Mouse (Mus musculus): ENCODE results near the gene Clint1. TPM values are rescaled to one million over a fixed set of nuclear protein-coding genes. Genes with fewer than 3 reads are reported as not detected.

Clint1 gene
- polyA plus RNA-seq, 2 experiments: 77.3 to 102 TPM

DNA sequence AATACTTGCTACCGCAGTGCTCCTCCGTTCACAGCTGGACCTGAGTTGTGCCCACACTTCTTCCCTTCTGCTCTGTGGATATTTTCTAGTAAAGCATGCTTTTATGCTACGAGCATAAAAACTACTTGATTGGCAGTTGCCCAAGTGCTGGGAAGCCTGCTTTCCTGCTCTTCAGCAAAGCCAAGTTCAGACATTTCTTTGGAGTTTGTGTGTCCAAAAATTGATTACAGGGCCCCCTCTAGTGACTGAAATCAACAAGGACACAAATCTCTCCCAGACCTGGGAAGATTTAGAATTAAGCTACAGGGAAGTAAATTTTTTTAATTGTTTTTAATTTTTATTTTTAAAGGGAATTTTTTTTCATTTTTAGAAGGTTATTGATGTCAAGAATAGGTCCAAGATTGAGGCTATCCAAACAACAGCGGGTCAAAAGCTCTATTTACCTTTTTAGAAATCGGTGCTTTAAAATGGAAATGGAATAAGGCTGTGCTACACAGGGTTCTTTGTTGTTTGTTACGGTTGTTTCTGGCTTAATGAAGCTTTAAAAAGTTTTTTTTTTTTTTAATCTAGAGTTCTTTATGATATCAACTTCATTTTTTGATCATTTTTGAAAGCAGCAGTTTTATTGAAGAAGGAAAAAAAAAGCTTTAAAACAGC, 29.3 kb downstream of the Clint1 start:
- DNase-seq (ENCODE audit: low spot score) (peak; percentile 84), ATAC-seq (ENCODE audit: low FRiP score, low read depth) (peak; percentile 60)
- Histone ChIP-seq H3K4me2 (replicated peaks; ENCODE audit: low read depth, low read length, severe bottlenecking) (no peak overlapping the region; the same call in 1 of the 2 replicates), H3K27ac (replicated peaks; ENCODE audit: low read depth, low read length) (no peak overlapping the region; the same call in 1 of the 2 replicates), H3K27me3 (ENCODE audit: control insufficient read depth, insufficient read depth, low read length) (no peaks in the 10 kb centered on the region), H3K9ac (ENCODE audit: low read depth, low read length, severe bottlenecking) (no peak overlapping the region), H3K4me3 (replicated peaks; ENCODE audit: low read length) (no peak overlapping the region), H3K9me3 (ENCODE audit: control insufficient read depth, low read length) (no peaks in the 10 kb centered on the region), H3K36me3 (ENCODE audit: control insufficient read depth, insufficient read depth, low read length) (peaks cover 15% of the 10 kb centered on the region), H3K4me1 (ENCODE audit: control insufficient read depth, insufficient read depth, low read length) (peaks cover 31% of the 10 kb centered on the region)
- 22% methylated on average over 6 of the region's 6 CpGs for WGBS
- TF ChIP-seq POLR2A (IDR thresholded peaks at IDR 0.05; ENCODE audit: borderline replicate concordance, extremely low read depth, insufficient read depth, insufficient read length): no peak

DNA sequence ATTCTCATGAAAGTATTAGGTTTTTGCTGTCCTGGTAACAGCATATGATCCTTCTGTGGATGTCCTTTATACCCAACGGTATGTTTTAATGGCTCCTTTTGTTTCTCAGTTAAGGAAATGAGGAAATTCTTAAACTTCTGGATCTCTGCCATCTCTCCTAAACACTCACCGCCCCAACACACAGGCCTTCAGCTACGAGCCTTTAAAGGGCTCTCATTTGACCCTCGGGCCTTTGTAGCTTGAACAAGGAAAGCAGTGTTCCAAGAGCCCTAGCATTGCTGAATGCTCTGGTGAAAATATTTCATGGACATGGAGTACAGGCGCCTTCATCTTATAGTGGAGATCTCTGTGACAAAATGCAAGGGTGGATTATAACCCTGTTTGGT, 29.8 kb downstream of the Clint1 start:
- H3K9ac ChIP-seq (ENCODE audit: low read depth, low read length, severe bottlenecking): no peak overlapping the region
- peak; percentile 87 for DNase-seq (ENCODE audit: low spot score)
- no peaks in the 10 kb centered on the region for H3K9me3 ChIP-seq (ENCODE audit: control insufficient read depth, low read length)
- peak overlapping the region; percentile 21; the same call in 1 of the 2 replicates for H3K27ac ChIP-seq (replicated peaks; ENCODE audit: low read depth, low read length)
- 22% methylated on average over 5 of the region's 5 CpGs for WGBS
- peak; percentile 74 for ATAC-seq (ENCODE audit: low FRiP score, low read depth)
- H3K27me3 ChIP-seq (ENCODE audit: control insufficient read depth, insufficient read depth, low read length): no peaks in the 10 kb centered on the region
- H3K4me3 ChIP-seq (replicated peaks; ENCODE audit: low read length): no peak overlapping the region
- TF ChIP-seq POLR2A (IDR thresholded peaks at IDR 0.05; ENCODE audit: borderline replicate concordance, extremely low read depth, insufficient read depth, insufficient read length): no peak
- H3K4me2 ChIP-seq (replicated peaks; ENCODE audit: low read depth, low read length, severe bottlenecking): no peak overlapping the region
- peaks cover 20% of the 10 kb centered on the region for H3K36me3 ChIP-seq (ENCODE audit: control insufficient read depth, insufficient read depth, low read length)
- peaks cover 34% of the 10 kb centered on the region for H3K4me1 ChIP-seq (ENCODE audit: control insufficient read depth, insufficient read depth, low read length)

DNA sequence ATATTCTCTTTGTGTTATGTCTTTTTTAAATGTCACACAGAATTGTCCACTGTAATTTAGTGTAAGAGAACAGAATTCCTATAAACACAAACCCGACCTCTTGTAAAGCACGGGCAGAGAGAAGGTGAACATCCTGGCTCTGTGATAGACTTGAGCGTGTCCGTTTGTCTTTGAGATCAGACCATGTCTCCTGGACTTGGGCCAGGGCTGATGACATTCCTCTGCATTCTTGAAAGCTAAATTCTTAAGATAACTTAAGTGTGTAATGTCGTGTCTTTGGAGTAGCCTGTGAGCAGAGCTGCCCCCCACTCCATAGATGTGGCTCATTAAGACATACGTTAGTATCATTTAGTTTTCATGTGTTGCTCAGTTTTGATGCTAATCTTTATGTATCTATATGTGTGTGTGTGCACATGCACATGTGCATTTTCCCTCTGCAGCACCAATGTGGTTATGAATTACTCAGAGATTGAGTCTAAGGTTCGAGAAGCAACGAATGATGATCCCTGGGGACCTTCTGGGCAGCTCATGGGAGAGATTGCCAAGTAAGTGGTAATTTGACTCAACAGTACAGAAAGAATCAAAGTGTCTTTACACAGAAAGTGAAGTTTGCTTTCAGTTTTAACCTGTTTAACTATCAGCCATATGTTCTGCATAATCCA, 31.6 kb downstream of the Clint1 start:
- WGBS: 46% methylated on average over 8 of the region's 8 CpGs
- Histone ChIP-seq H3K4me2 (replicated peaks; ENCODE audit: low read depth, low read length, severe bottlenecking) (no peak overlapping the region), H3K4me1 (ENCODE audit: control insufficient read depth, insufficient read depth, low read length) (peaks cover 33% of the 10 kb centered on the region), H3K27ac (replicated peaks; ENCODE audit: low read depth, low read length) (no peak overlapping the region), H3K27me3 (ENCODE audit: control insufficient read depth, insufficient read depth, low read length) (no peaks in the 10 kb centered on the region), H3K4me3 (replicated peaks; ENCODE audit: low read length) (no peak overlapping the region), H3K9ac (ENCODE audit: low read depth, low read length, severe bottlenecking) (no peak overlapping the region), H3K36me3 (ENCODE audit: control insufficient read depth, insufficient read depth, low read length) (peaks cover 34% of the 10 kb centered on the region), H3K9me3 (ENCODE audit: control insufficient read depth, low read length) (no peaks in the 10 kb centered on the region)
- no peak for TF ChIP-seq POLR2A (IDR thresholded peaks at IDR 0.05; ENCODE audit: borderline replicate concordance, extremely low read depth, insufficient read depth, insufficient read length)
- ATAC-seq (ENCODE audit: low FRiP score, low read depth) (no peak), DNase-seq (ENCODE audit: low spot score) (no peak)

DNA sequence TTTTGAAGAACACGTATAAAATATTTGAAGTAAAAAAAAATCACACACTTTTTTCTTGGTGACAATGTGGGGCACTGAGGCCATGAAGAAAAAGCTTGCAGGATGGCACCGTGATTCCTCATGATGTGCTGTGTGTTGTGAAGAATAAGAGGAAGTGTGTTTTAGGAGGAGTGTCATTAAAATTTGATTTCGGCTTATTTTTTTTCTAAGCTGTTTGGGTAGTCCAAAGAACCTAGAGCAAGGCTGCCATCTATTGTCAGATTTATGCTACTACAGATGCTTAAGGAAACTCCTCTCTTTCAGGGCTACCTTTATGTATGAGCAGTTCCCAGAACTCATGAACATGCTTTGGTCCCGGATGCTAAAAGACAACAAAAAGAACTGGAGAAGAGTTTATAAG, 32.2 kb downstream of the Clint1 start:
- H3K4me1 ChIP-seq (ENCODE audit: control insufficient read depth, insufficient read depth, low read length): peaks cover 33% of the 10 kb centered on the region
- H3K27me3 ChIP-seq (ENCODE audit: control insufficient read depth, insufficient read depth, low read length): no peaks in the 10 kb centered on the region
- H3K4me2 ChIP-seq (replicated peaks; ENCODE audit: low read depth, low read length, severe bottlenecking): no peak overlapping the region
- WGBS: 32% methylated on average over 4 of the region's 4 CpGs
- H3K36me3 ChIP-seq (ENCODE audit: control insufficient read depth, insufficient read depth, low read length): peaks cover 39% of the 10 kb centered on the region
- no peak for TF ChIP-seq POLR2A (IDR thresholded peaks at IDR 0.05; ENCODE audit: borderline replicate concordance, extremely low read depth, insufficient read depth, insufficient read length)
- no peaks in the 10 kb centered on the region for H3K9me3 ChIP-seq (ENCODE audit: control insufficient read depth, low read length)
- H3K27ac ChIP-seq (replicated peaks; ENCODE audit: low read depth, low read length): no peak overlapping the region
- no peak overlapping the region for H3K4me3 ChIP-seq (replicated peaks; ENCODE audit: low read length)
- DNase-seq (ENCODE audit: low spot score): peak; percentile 86
- 0 out of 2 replicates have a peak, but pooled peaks have one; percentile 4 for ATAC-seq (ENCODE audit: low FRiP score, low read depth)
- no peak overlapping the region for H3K9ac ChIP-seq (ENCODE audit: low read depth, low read length, severe bottlenecking)

DNA sequence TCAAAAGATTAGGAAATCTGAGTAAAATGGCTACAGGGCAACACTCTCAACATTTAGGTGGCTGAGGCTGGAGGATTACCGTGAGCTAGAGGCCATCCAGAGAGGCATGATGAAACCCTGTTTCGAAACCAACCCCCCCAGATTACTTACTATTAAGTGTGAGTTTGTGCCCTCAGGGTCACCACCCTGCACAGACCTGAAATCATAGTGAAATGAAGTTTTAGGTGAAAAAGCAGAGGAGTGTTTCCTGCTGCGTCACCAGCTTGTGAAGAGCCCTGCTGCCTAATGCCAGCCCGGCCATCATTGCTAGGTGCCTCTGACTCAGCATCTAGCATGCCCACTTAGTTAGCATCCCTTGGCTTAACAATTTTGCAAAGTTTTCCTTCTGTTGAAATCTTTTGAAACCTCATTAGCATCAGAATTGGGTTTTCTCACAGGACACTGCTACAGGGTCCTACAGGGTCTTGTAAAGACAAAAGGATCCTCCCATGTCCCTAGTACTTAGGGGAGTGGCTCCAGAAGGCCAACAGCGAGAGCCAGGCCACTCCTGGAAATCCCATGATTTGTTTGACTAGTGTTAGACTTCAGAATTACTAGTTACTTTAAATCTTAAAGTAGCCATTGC, 33.9 kb downstream of the Clint1 start:
- WGBS: 74% methylated on average over 5 of the region's 5 CpGs
- H3K27me3 ChIP-seq (ENCODE audit: control insufficient read depth, insufficient read depth, low read length): no peaks in the 10 kb centered on the region
- no peak for TF ChIP-seq POLR2A (IDR thresholded peaks at IDR 0.05; ENCODE audit: borderline replicate concordance, extremely low read depth, insufficient read depth, insufficient read length)
- H3K4me2 ChIP-seq (replicated peaks; ENCODE audit: low read depth, low read length, severe bottlenecking): no peak overlapping the region
- H3K9ac ChIP-seq (ENCODE audit: low read depth, low read length, severe bottlenecking): no peak overlapping the region
- peaks cover 27% of the 10 kb centered on the region for H3K4me1 ChIP-seq (ENCODE audit: control insufficient read depth, insufficient read depth, low read length)
- peaks cover 55% of the 10 kb centered on the region for H3K36me3 ChIP-seq (ENCODE audit: control insufficient read depth, insufficient read depth, low read length)
- no peak overlapping the region for H3K4me3 ChIP-seq (replicated peaks; ENCODE audit: low read length)
- ATAC-seq (ENCODE audit: low FRiP score, low read depth): no peak
- H3K9me3 ChIP-seq (ENCODE audit: control insufficient read depth, low read length): no peaks in the 10 kb centered on the region
- DNase-seq (ENCODE audit: low spot score): no peak
- no peak overlapping the region for H3K27ac ChIP-seq (replicated peaks; ENCODE audit: low read depth, low read length)

Measured in limb, embryonic 14.5 days (tissue).